Mouse (Mus musculus) MEL (cell line): ENCODE data around the gene Pmf1.
"Not testable (repeated sequence)": the region's sequence is repeated elsewhere in the genome, so short reads cannot be mapped to it uniquely, and the experiment has no call there.

Experiments
- CTCF ChIP-seq, 3 experiments: IDR thresholded peaks in 2 of 3; conservative IDR thresholded peaks in 1 of 3; 2 replicates each; pipeline ENCODE4 v1.5.1; 2011 to 2012; ENCODE audit warnings: low read length in 3 of 3, low read depth in 2 of 3, mild to moderate bottlenecking in 2 of 3, improper control_type of control experiment in 1 of 3, inconsistent platforms in 1 of 3, mixed read lengths in 1 of 3, moderate library complexity in 1 of 3; ENCODE audit not compliant: control insufficient read depth in 1 of 3, insufficient read depth in 1 of 3, poor library complexity in 1 of 3, severe bottlenecking in 1 of 3
- POLR2A ChIP-seq, 2 experiments: IDR thresholded peaks; 2 replicates each; pipeline ENCODE4 v1.6.1; 2011 to 2012; ENCODE audit warnings: low read length in 2 of 2, mild to moderate bottlenecking in 2 of 2, control low read depth in 1 of 2, improper control_type of control experiment in 1 of 2, low read depth in 1 of 2, moderate library complexity in 1 of 2; ENCODE audit not compliant: control insufficient read depth in 1 of 2, insufficient read depth in 1 of 2, poor library complexity in 1 of 2
- USF2 ChIP-seq, 2 experiments: IDR thresholded peaks; 2 replicates each; pipeline ENCODE4 v1.6.1; 2011 to 2012; ENCODE audit warnings: improper control_type of control experiment in 2 of 2, low read length in 2 of 2, borderline replicate concordance in 1 of 2, inconsistent platforms in 1 of 2, low read depth in 1 of 2, mild to moderate bottlenecking in 1 of 2; ENCODE audit not compliant: insufficient read depth in 1 of 2

- peak in 1 of 2 experiments; percentile 55; a peak in 1 of 4 replicates for TF ChIP-seq POLR2A (IDR thresholded peaks at IDR 0.05; ENCODE audit: control insufficient read depth in 1 of 2, insufficient read depth in 1 of 2, low read depth in 1 of 2, low read length in 2 of 2, poor library complexity in 1 of 2)
- not testable (repeated sequence) for TF ChIP-seq CTCF (IDR thresholded peaks at IDR 0.05 in 2 of 3, conservative IDR thresholded peaks at IDR 0.05 in 1 of 3; ENCODE audit: control insufficient read depth in 1 of 3, insufficient read depth in 1 of 3, low read depth in 2 of 3, low read length in 3 of 3, poor library complexity in 1 of 3, severe bottlenecking in 1 of 3); USF2 (IDR thresholded peaks at IDR 0.05; ENCODE audit: borderline replicate concordance in 1 of 2, insufficient read depth in 1 of 2, low read depth in 1 of 2, low read length in 2 of 2)
Observed at GRCm38 (mm10) chr3:88375750-88376626, 34.1 kb downstream of the Pmf1 start.
